Mouse (Mus musculus) midbrain, embryonic 10.5 days (tissue): Measurements from ENCODE around the gene Rnf183. TPM values are rescaled to one million over a fixed set of nuclear protein-coding genes. Genes with fewer than 3 reads are reported as not detected.

Experiments
- DNase-seq: peaks from one replicate; pipeline ENCODE4 v3.0.0-alpha.2; 2017; ENCODE audit warnings: low spot score
- H3K27ac ChIP-seq: fragments of 300-500 bp; sonication (generic); replicated peaks from 2 replicates; pipeline ENCODE4 v1.5.1; 2016; ENCODE audit warnings: mild to moderate bottlenecking
- H3K27me3 ChIP-seq: fragments of 300-500 bp; sonication (generic); 2 replicates; pipeline ENCODE4 v1.6.1; 2016; ENCODE audit warnings: low read depth, mild to moderate bottlenecking; ENCODE audit not compliant: poor library complexity, severe bottlenecking
- H3K36me3 ChIP-seq: fragments of 300-500 bp; sonication (generic); 2 replicates; pipeline ENCODE4 v1.6.1; 2016; ENCODE audit warnings: mild to moderate bottlenecking, moderate library complexity
- H3K4me1 ChIP-seq: fragments of 300-500 bp; sonication (generic); 2 replicates; pipeline ENCODE4 v1.6.1; 2016
- H3K4me3 ChIP-seq: fragments of 300-500 bp; sonication (generic); 2 replicates; pipeline ENCODE4 v1.5.1; 2016; ENCODE audit warnings: mild to moderate bottlenecking, moderate library complexity
- H3K9me3 ChIP-seq: fragments of 300-500 bp; sonication (generic); replicated peaks from 2 replicates; pipeline ENCODE4 v1.6.1; 2016; ENCODE audit warnings: mild to moderate bottlenecking
- WGBS: fragments of 180-500 bp; shearing (Covaris S2); methylation state at CpG from one replicate; pipeline ENCODE4 v1.1.7; 2016; 5-methylcytosine and 5-hydroxymethylcytosine counted together
- polyA plus RNA-seq: library from polyadenylated mRNA; unstranded; fragments of >200 nt; fragmentation: Nextera tagmentation; extraction: Ambion mirVana; gene quantifications from 2 replicates; pipeline ENCODE4 v1.2.1, GENCODE M21; 2016

The Rnf183 gene
- polyA plus RNA-seq, 1 experiment from 2014 or later, result not detected

DNA sequence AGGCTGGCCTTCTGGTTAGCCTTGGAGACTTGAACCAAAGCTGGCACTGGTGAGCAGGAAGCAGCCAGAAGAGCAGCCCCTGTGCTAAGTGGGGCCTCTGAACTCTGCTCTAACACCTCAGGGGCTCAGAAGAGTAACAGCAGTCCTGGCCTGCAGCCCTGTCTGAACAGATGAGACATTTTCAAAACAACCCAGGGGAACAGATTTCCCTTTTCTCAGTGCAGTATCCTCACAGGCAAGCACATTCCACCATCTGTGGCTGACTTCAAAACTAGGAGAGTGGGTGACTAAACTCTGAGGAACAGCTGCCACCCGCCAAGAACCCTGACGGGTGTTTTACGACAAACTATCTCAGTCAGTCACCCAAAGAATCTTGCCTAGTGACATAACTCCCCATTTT is 24.0 kb upstream of the Rnf183 start:
- no peak for DNase-seq
- 91% methylated on average over 3 of the region's 3 CpGs for WGBS
- Histone ChIP-seq H3K27me3 (no peaks in the 10 kb centered on the region), H3K36me3 (peaks cover 32% of the 10 kb centered on the region), H3K4me1 (no peaks in the 10 kb centered on the region), H3K27ac (no peak overlapping the region), H3K4me3 (no peak overlapping the region), H3K9me3 (no peaks in the 10 kb centered on the region)

DNA sequence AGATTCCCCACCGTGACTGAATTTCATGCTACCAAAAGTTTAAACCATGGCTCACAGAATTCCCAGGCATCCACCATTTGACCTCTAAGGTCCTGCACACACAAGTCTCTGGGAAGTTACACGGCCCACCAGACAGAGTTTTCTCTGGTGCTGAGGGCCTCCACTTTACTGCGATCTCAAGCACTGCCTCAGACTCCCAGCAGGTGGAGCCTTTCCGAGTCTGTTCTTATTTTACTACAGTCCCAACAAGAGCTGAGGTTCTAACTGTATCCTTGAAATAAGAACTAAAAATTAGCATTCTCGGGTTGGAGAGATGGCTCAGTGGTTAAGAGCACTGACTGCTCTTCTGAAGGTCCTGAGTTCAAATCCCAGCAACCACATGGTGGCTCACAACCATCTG is 19.9 kb upstream of the Rnf183 start:
- Histone ChIP-seq H3K9me3 (no peaks in the 10 kb centered on the region), H3K27ac (no peak overlapping the region), H3K4me1 (no peaks in the 10 kb centered on the region), H3K36me3 (peaks cover 8% of the 10 kb centered on the region; the same call in 1 of the 2 replicates), H3K4me3 (no peak overlapping the region), H3K27me3 (no peaks in the 10 kb centered on the region)
- peak; percentile 20 for DNase-seq
- 69% methylated on average over 5 of the region's 5 CpGs for WGBS

DNA sequence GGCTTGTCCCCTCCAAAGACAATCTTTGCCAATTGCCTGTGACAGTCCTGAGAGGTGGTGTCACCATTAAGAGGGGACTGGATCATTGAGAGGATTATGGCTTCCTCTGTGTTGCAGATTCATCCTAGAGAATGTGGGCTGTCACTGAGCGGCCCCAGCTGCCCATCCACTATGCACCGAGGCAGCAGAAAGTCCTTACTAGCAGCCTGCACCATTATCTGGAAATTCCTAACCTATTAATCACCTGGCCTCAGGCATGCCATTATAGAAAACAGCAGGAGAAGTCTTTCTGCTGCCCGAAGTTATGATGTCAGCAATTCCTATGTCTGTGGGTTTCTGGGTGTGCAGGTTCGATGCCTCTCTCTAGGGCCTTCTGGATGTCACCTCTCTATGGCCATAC is 5.9 kb upstream of the Rnf183 start:
- no peaks in the 10 kb centered on the region for H3K36me3 ChIP-seq
- no peaks in the 10 kb centered on the region for H3K27me3 ChIP-seq
- 82% methylated on average over 4 of the region's 4 CpGs for WGBS
- no peak overlapping the region for H3K4me3 ChIP-seq
- H3K27ac ChIP-seq, result no peak overlapping the region
- H3K9me3 ChIP-seq, result no peaks in the 10 kb centered on the region
- H3K4me1 ChIP-seq, result no peaks in the 10 kb centered on the region
- DNase-seq, result no peak

DNA sequence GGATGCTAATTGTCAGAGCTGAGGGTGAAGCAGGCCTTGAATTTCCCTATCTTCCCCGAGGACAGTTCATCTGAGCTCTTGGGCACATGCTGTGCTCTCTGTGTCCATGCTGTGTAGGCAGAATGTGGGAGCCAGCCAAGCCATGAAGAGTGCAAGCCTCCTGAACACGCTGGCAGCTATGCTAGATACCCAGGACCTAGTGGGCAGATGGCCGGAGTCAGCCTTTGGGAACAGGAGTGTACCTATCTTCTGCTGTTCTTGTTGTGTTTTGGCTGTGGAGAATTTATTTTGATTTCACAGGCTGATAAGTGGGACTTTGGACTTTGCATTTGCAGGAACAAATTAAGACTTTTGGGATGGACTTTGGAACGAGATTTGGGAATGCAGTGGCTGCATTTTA is 5.5 kb upstream of the Rnf183 start:
- 80% methylated on average over 4 of the region's 4 CpGs for WGBS

DNA sequence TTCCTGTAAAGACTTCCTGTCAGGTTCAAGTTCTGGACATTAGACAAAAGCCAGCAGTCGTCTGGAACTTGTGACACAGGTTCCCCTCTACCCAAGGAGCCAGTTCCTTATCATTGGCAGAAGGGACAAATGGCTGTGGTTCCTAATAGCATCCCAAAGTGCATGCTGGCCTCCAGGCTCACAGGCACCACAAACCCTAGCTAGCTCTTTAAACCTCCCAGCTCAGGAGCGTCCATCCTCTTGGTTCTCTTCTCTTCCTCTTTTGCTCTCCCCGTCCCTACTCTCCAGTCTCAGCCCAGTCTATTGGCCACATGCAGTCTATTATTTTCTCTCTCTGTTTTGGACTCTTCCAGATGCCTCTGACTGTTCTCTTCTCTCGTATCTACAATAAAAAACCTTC is 4.7 kb upstream of the Rnf183 start:
- H3K27me3 ChIP-seq, result no peaks in the 10 kb centered on the region
- no peak overlapping the region for H3K4me3 ChIP-seq
- WGBS, result 72% methylated on average over 4 of the region's 4 CpGs
- no peaks in the 10 kb centered on the region for H3K36me3 ChIP-seq
- no peak overlapping the region for H3K27ac ChIP-seq
- no peaks in the 10 kb centered on the region for H3K9me3 ChIP-seq
- H3K4me1 ChIP-seq, result no peaks in the 10 kb centered on the region
- no peak for DNase-seq

More for the DNA sequence above, 5.5 kb upstream of the Rnf183 start:
- H3K27ac ChIP-seq, result no peak overlapping the region
- H3K4me3 ChIP-seq, result no peak overlapping the region
- no peaks in the 10 kb centered on the region for H3K36me3 ChIP-seq
- H3K4me1 ChIP-seq, result no peaks in the 10 kb centered on the region
- H3K9me3 ChIP-seq, result no peaks in the 10 kb centered on the region
- no peak for DNase-seq
- no peaks in the 10 kb centered on the region for H3K27me3 ChIP-seq

DNA sequence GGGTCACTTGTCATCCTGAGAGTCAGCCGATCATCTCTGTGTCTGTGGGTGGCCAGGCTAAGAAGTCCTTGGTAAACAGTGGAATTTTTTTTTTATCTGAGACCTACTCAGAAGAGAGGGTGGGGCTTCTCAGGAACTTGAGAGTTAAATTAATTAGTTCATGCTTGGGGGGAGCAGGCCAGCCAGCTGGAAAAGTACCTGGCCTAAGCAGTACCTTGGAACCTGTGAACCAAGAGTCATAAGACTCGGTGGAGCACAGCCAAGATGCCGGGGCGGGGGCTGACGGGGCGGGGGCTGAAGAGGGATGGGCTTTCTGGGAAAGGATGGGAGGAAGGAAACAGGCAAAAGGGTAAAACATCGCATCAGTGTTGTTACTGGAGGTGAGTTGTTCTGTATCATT is 2.8 kb upstream of the Rnf183 start:
- Histone ChIP-seq H3K4me3 (no peak overlapping the region), H3K27ac (no peak overlapping the region), H3K4me1 (no peaks in the 10 kb centered on the region), H3K27me3 (no peaks in the 10 kb centered on the region), H3K9me3 (no peaks in the 10 kb centered on the region), H3K36me3 (no peaks in the 10 kb centered on the region)
- no peak for DNase-seq
- WGBS, result 90% methylated on average over 7 of the region's 7 CpGs

DNA sequence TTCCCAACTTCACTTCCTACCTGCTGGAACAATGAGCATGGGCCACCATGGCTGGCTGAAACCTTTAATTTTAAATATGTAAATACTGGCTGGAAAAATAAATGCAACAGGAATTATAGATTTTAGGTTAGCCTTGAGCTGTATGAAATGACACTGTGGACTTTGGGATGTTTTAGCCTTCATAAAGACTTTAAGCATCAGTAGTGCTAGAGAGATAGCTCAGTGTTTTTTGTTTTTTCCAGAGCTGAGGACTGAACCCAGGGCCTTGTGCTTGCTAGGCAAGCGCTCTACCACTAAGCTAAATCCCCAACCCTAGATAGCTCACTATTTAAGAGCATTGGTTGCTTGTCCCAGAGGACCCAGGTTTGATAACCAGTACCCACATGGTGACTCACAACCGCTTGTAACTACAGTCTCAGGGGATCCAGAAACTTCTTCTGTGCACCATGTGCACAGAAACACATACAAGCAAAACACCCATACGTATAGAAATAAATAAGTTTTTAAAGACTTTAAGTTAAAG is 2.3 kb upstream of the Rnf183 start:
- no peak overlapping the region for H3K4me3 ChIP-seq

DNA sequence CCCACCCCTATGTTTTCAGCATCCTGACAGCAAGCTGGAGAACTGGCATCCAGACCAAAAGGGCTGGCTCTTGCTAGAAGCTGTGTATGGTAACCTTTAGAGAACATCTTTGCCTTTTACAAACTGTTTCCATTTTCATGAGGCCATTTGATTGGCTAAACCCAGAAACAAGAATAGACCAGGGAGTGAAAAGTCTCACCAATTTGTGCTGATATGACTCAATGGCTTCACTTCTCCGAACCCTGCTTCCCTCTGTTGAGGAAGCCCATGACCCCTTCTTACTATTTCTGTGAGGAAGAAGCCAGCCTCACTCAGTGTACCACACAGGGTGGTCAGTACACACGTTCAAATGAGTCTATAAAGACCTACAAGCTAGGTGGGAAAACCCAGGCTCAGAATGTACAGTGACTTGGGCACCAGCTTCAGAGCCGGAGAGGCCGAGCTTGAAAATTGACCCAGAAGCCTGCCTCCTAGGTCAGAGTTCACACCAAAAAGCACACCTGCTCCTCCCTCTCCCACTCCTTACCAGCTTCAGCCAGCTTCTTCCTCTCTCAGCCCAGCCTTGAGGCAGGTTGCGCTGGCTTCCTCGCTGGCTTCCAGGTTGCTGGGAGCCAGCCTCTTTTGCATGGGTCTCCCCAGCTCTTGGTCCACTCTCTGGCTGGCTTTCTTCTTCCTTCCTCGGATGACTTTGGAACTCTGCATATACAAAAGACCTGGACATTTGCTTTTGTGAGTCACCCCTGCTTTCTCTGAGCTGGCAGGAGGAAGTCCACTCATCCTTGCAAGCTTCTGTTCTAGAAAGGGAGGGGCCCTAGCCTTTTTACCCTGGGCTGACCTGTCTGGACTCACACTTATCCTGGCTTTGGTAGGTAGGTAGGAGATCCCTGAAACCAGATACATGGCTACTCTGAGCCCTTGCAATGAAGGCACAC is 847 bp downstream of the Rnf183 start:
- no peaks in the 10 kb centered on the region for H3K36me3 ChIP-seq
- no peaks in the 10 kb centered on the region for H3K27me3 ChIP-seq
- DNase-seq, result no peak
- no peak overlapping the region for H3K27ac ChIP-seq
- no peaks in the 10 kb centered on the region for H3K9me3 ChIP-seq
- 79% methylated on average over 7 of the region's 7 CpGs for WGBS
- no peak overlapping the region for H3K4me3 ChIP-seq
- no peaks in the 10 kb centered on the region for H3K4me1 ChIP-seq

More for the DNA sequence above, 2.3 kb upstream of the Rnf183 start:
- H3K4me1 ChIP-seq, result no peaks in the 10 kb centered on the region
- DNase-seq, result no peak
- no peaks in the 10 kb centered on the region for H3K36me3 ChIP-seq
- no peak overlapping the region for H3K27ac ChIP-seq
- no peaks in the 10 kb centered on the region for H3K27me3 ChIP-seq
- no peaks in the 10 kb centered on the region for H3K9me3 ChIP-seq
- WGBS, result 89% methylated on average over 3 of the region's 3 CpGs

DNA sequence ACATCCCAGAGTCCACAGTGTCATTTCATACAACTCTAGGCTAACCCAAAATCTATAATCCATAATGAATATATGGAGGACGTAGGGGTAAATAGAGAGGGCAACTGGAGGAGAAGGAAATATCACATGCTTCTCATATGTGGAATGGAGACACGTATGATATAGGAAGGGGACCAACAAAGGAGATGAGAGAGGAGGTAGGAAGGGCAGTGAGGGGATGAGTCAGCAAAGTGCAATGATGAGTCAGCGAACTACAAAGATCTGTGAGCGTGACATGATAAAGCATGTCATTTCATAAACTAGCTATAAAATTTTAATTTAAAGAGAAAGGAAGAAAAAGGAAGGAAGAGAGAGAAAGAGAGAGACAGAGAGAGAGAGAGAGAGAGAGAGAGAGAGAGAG is 3.5 kb downstream of the Rnf183 start:
- H3K27me3 ChIP-seq, result no peaks in the 10 kb centered on the region
- H3K36me3 ChIP-seq, result no peaks in the 10 kb centered on the region
- DNase-seq, result no peak
- H3K4me3 ChIP-seq, result no peak overlapping the region
- WGBS, result 87% methylated on average over 4 of the region's 4 CpGs
- H3K4me1 ChIP-seq, result no peaks in the 10 kb centered on the region
- no peak overlapping the region for H3K27ac ChIP-seq
- no peaks in the 10 kb centered on the region for H3K9me3 ChIP-seq

DNA sequence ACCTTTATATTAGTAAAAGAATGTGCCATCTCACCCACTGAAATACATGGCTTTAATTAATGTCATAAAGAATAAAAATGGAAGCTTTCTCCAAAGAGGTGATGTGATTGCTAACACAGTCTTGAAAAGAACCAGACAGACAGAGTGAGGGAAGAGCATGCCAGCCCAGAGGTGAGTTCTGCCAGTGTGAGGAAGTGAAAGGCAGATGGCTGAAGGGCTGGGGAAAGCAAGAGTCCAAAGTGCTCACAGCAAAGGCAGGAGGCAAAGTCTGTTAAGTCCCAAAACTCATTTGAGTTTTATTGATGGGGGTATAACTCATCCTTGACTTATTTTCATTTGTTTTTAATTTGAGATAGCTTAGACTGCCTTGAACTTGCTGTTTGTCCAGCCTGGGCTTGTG is 4.4 kb downstream of the Rnf183 start:
- no peak for DNase-seq
- Histone ChIP-seq H3K27me3 (no peaks in the 10 kb centered on the region), H3K27ac (no peak overlapping the region), H3K9me3 (no peaks in the 10 kb centered on the region), H3K4me3 (no peak overlapping the region), H3K36me3 (peaks cover 5% of the 10 kb centered on the region), H3K4me1 (no peaks in the 10 kb centered on the region)

DNA sequence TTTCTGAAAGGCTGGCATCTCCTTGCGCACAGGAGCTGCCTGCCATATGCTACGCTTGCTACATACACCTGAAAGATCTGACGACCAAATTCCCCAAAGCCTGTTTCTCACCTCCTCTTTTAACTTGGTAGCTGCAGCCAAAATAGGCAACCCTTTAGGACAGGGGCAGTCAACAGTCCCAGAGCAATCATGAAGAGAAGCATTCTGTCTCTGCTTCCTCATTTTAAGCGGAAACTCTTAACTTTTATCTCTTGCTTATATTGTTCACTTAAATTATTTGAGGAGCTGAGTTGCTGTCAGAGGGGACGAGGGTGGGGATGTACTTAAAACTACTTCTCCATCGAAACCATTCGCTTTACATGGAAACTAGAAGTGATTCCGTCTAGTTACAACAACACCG is 5.4 kb downstream of the Rnf183 start:
- WGBS, result 92% methylated on average over 9 of the region's 9 CpGs
- no peak for DNase-seq
- Histone ChIP-seq H3K9me3 (no peaks in the 10 kb centered on the region), H3K4me1 (no peaks in the 10 kb centered on the region), H3K36me3 (peaks cover 15% of the 10 kb centered on the region), H3K27ac (no peak overlapping the region), H3K4me3 (no peak overlapping the region), H3K27me3 (no peaks in the 10 kb centered on the region)

DNA sequence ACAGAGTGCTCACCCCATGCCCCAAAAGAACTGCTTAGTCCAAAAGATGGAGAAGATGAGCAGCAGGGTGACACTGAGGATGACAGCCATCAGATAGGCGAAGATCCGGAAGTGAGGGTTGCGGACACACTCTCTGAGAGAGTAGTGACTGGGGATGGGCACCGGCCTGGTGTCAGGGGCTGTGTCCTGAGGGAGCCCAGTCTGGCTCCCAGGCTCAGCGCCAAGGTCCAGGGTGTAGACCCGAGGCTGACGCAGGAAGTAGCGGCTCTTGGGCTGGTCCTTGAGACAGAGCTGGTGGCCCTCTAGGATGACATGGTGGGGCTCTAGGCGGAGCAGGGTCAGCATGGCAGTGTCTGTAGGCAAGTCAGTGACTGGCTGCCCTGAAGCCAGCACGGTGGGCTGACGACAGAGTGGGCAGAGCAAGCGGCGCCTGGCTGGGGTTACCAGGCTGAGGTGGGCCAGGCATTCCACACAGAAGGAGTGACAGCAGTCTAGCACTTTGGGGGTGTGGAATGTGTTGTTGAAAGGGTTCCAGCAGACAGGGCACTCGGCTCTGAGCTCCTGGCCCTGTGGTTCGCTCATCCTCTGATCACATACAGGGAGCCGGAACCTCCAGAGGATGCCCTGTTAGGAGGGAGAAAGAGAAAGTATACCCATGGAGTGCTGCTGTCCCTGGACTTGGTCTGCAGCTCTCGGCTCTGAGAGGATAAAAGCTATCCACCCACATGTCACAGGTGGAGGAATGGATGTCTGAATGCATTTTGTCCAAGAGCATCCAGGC is 6.9 kb downstream of the Rnf183 start:
- H3K4me3 ChIP-seq, result no peak overlapping the region
- peaks cover 30% of the 10 kb centered on the region for H3K36me3 ChIP-seq
- no peaks in the 10 kb centered on the region for H3K9me3 ChIP-seq
- WGBS, result 77% methylated on average over 17 of the region's 17 CpGs
- H3K27me3 ChIP-seq, result no peaks in the 10 kb centered on the region
- DNase-seq, result no peak
- no peak overlapping the region for H3K27ac ChIP-seq
- H3K4me1 ChIP-seq, result no peaks in the 10 kb centered on the region

DNA sequence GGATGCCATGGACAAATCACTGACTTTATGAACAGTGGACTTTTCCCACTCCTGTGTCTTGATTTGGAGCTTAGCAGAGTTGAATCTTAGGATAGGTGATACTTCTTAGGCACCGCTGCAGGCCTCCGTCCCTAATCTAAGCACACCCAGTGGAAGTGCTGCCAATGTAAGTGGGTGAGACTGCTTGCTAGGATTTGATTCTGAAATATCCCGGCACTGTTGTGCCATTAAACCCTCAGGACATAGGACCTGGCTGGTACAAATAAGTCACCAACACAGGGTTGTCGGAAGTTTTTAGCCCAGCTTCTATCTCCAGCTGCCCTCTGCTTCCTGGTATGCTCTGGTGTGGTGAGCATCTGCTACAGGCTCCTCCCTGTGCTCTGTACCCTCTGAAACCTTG is 9.2 kb downstream of the Rnf183 start:
- DNase-seq, result no peak
- no peaks in the 10 kb centered on the region for H3K9me3 ChIP-seq
- H3K4me3 ChIP-seq, result no peak overlapping the region
- WGBS, result 93% methylated on average over 4 of the region's 4 CpGs
- no peaks in the 10 kb centered on the region for H3K27me3 ChIP-seq
- no peak overlapping the region for H3K27ac ChIP-seq
- H3K4me1 ChIP-seq, result no peaks in the 10 kb centered on the region
- H3K36me3 ChIP-seq, result peaks cover 53% of the 10 kb centered on the region
